Mouse (Mus musculus) bone marrow, adult 2 months (tissue): ENCODE measurements around the gene Apbb2. TPM values are rescaled to one million over a fixed set of nuclear protein-coding genes. Genes with fewer than 3 reads are reported as not detected.

ENCODE experiments used
- H3K27ac ChIP-seq: fragments of 200-500 bp; 2 replicates; pipeline ENCODE4 v1.5.1; 2012; ENCODE audit warnings: low read depth, mild to moderate bottlenecking, control low read depth, inconsistent platforms, low read length; ENCODE audit not compliant: control insufficient read depth, poor library complexity, insufficient read depth
- H3K4me1 ChIP-seq: fragments of 200-500 bp; 2 replicates; pipeline ENCODE4 v1.6.1; 2011; ENCODE audit warnings: low read length; ENCODE audit not compliant: control insufficient read depth, insufficient read depth
- H3K4me3 ChIP-seq: fragments of 200-500 bp; replicated peaks from 2 replicates; pipeline ENCODE3; 2011; ENCODE audit warnings: mild to moderate bottlenecking, low read depth, low read length, control low read depth; ENCODE audit not compliant: control insufficient read depth
- CTCF ChIP-seq: fragments of 200-500 bp; IDR thresholded peaks from 2 replicates; pipeline ENCODE4 v1.5.1; 2011; ENCODE audit warnings: low read length, control low read depth; ENCODE audit not compliant: control insufficient read depth, insufficient read depth
- POLR2A ChIP-seq: fragments of 200-500 bp; IDR thresholded peaks from 2 replicates; pipeline ENCODE4 v1.6.1; 2011; ENCODE audit warnings: low read depth, mild to moderate bottlenecking, control low read depth, low read length, borderline replicate concordance; ENCODE audit not compliant: control insufficient read depth
- WGBS: fragments of 180-500 bp; shearing (Covaris S2); methylation state at CpG from one replicate; pipeline ENCODE4 v1.1.7; 2018; 5-methylcytosine and 5-hydroxymethylcytosine counted together
- polyA plus RNA-seq: library from polyadenylated mRNA; stranded (reverse); fragments of >200 nt; gene quantifications from 2 replicates; pipeline ENCODE4 v1.2.4, GENCODE M21; 2011; ENCODE audit warnings: low replicate concordance; ENCODE audit not compliant: missing spikeins, insufficient read depth, insufficient read length

The Apbb2 gene
- polyA plus RNA-seq, 1 experiment, result 6.6 TPM

DNA sequence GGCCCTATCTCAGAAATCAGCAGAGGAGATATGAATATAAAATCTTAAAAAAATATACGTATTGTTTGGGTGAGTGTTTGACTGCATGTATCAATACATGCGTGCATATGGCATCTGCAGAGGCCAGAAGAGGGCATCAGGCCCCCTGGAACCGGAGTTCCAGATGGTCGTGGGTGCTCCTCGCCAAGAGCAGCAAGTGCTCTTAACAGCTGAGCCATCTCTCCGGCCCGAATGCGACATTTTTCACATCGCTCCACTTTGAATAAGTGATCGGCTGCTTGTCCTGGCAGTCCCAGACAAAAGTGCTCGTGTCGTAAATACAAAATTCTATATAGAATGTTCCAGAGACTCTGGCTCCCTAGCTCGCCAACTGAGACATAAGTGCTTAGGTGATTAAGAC lies 43.4 kb downstream of the Apbb2 start:
- WGBS, result 81% methylated on average over 13 of the region's 13 CpGs
- no peak for TF ChIP-seq CTCF
- no peak for TF ChIP-seq POLR2A
- no peak overlapping the region for H3K4me3 ChIP-seq
- no peak overlapping the region for H3K27ac ChIP-seq
- H3K4me1 ChIP-seq, result no peaks in the 10 kb centered on the region

DNA sequence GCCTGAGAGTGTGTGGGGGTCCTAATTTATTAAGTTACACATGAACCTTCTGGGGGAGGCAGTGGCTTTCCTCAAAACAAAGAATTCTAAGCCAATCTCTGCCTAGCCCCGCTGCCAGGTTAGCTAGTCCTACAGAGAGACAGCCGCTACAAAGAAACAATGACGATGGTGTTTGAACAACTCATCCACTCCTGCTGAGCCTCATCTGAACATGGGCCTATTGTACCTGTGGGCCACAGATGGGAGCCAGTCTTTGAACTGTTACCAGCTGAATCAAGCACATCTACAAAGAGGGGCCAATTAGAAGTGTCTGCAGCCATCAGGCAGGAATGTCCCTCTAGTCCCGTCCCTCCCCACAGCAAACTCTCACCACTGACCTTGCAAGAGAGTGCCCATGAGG lies 45.3 kb downstream of the Apbb2 start:
- no peak overlapping the region for H3K27ac ChIP-seq
- TF ChIP-seq CTCF, result no peak
- no peak for TF ChIP-seq POLR2A
- 70% methylated on average over 4 of the region's 4 CpGs for WGBS

DNA sequence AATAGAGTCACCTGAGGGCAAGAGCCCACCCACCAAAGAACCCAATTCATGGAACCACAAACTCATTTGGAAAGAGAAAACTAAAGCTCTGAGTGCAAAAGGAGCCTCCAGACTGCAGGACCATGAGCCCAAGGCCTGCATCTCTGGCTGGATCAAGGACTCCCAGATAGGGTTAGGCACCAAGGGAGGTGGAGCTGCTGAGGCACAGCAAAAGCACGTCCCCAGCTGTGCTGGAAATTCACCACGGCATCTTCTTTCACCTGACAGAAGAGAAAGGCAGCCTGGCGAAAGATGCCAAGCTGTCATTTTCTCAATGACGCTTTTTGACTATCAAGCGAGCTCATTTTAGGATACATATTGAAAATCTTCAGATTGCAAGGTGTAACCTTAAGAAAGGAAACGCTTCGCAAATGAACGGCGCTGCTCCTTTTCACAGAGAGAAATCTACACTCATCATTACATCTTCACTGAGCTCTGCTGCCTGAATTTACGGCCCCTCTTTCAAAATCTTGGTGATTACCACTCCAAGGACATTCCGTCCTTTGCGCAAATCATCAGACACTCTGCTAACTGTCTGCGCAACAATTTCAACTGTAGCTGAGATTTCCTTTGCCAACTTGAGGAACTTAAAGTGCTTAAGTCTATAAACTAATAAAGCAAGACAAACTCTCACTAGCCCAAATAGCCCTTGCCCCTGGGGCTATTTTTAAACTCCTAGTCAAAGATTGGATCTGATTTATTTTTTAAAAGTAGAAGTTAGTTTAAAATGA lies 46.3 kb downstream of the Apbb2 start:
- H3K4me3 ChIP-seq, result no peak overlapping the region
- H3K27ac ChIP-seq, result no peak overlapping the region
- TF ChIP-seq CTCF (no peak), POLR2A (no peak)
- H3K4me1 ChIP-seq, result no peaks in the 10 kb centered on the region
- WGBS, result 79% methylated on average over 13 of the region's 13 CpGs

More for the DNA sequence above, 45.3 kb downstream of the Apbb2 start:
- Histone ChIP-seq H3K4me3 (no peak overlapping the region), H3K4me1 (no peaks in the 10 kb centered on the region)

DNA sequence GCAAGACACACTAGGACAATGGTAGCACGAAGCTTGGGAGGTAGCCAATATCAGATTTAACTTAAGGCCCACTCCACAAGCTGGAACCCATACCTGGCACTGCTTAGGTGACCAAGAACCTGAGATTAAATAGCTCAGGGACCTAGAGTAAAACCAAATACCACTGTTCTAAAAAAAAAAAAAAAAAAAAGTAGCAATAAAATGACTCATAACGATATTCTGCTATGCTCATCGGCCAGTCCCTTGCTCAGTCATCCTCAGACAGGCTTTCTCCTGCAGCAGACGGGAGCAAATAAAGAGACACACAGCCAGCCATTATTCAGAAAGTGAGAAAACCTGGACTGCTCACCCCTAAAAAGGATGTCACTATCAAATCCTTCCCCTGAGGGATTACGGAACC lies 47.9 kb downstream of the Apbb2 start:
- no peak overlapping the region for H3K27ac ChIP-seq
- TF ChIP-seq CTCF (no peak), POLR2A (no peak)
- no peaks in the 10 kb centered on the region for H3K4me1 ChIP-seq
- 86% methylated on average over 5 of the region's 5 CpGs for WGBS
- H3K4me3 ChIP-seq, result no peak overlapping the region

DNA sequence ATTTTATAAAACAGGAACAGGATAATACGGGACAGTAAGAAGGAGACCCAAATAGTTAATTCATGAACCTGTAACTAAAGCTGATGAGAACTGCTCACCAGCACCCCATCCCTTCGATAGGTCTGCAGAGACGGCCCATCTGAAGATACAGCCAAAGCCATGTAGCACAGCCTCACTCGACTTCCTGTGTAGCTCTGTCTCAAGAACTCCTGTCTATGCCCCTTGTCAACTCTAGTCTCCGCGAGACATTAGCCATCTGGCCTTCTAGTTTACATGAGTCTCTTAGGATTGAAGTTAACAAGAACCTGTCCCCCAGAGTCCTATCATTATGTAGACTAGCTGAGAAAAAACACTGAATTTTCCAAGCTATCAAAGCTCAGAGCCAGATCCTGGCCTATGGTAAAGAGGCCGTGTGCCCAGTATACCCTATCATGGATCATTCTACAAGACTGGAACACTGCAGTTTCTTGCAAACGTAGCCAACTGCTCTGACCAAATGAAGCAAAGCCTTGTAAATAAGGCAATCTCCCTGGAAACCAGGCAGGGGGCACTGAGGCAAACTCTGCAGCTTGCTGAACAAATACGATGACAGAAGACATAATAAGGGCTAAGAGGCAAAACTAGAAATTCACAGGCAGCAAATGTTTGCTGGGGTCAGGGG lies 49.3 kb downstream of the Apbb2 start:
- TF ChIP-seq POLR2A, result no peak
- no peak for TF ChIP-seq CTCF
- Histone ChIP-seq H3K27ac (no peak overlapping the region), H3K4me1 (no peaks in the 10 kb centered on the region), H3K4me3 (no peak overlapping the region)
- WGBS, result 57% methylated on average over 9 of the region's 9 CpGs

DNA sequence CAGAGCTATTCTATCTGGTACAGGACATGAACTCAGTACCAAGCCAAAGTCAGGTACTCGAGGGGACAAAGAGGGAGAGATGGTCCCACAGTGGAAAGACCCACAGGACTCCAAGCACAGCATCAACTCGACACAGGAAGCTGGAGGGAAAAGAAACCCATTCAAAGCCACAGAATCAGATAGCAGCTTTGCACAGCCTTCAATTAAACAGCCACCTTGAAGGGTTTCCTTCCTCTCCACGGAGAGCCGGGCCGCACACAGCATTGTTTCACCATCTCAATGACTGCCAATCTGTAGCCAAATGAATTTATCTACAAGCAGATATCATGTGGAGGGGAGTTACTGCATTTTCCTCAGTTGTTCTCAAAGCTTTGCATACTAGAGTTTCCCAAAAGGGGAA lies 50.6 kb downstream of the Apbb2 start:
- TF ChIP-seq POLR2A, result no peak
- no peak for TF ChIP-seq CTCF
- WGBS, result 0% methylated on average over 5 of the region's 5 CpGs
- Histone ChIP-seq H3K4me3 (no peak overlapping the region), H3K4me1 (no peaks in the 10 kb centered on the region), H3K27ac (no peak overlapping the region)

DNA sequence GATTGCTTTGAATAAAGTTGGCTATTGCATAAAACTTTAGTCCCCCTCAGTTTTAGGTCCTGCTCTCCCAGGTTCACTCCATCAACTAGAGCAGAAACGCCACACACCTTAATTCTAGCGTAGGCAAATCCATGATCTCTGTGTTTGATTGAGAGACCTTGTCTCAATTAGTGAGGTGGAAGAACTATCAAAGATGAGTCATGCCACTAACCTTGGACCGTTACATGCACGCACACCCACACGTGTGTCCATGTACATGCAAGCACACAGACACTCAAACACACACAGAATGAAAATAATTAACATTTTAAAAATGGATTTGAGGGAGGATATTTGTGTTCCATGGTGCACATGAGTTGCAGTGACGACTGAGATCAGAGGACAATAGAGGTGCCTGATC lies 51.2 kb downstream of the Apbb2 start:
- Histone ChIP-seq H3K4me3 (no peak overlapping the region), H3K27ac (no peak overlapping the region), H3K4me1 (no peaks in the 10 kb centered on the region)
- TF ChIP-seq POLR2A (no peak), CTCF (no peak)
- WGBS, result 43% methylated on average over 6 of the region's 6 CpGs

DNA sequence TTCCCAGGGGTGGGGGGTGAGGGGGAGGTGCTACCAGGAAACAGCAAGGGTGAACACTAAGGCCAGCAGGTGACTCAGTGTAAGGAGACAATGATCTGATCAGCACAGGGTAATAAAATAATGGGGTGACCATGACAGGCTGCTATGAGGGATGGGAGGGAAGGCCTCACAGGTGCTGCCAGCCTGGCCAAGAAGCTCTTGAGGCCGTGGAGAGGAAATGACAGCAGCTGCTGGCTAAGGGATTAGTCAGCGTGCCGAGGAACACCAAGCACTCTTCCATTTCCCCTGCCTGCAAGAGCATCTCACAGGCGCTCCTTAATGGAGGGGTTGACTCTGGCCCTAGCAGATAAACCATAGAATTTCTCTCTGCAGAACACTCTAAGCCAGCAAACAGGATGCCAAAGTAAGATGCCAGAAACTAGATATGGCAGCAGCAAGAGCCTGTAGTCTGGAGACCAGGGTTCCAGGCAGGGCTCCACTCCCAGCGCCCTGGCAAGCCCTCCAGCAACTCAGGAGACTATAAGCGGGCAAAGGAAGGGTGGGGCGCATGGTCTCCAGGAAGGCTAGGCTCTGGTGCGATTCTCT lies 58.9 kb downstream of the Apbb2 start:
- Histone ChIP-seq H3K4me1 (no peaks in the 10 kb centered on the region), H3K27ac (no peak overlapping the region), H3K4me3 (no peak overlapping the region)
- TF ChIP-seq POLR2A, result no peak
- no peak for TF ChIP-seq CTCF
- WGBS, result 35% methylated on average over 8 of the region's 8 CpGs
